Mouse (Mus musculus): ENCODE data around the gene Lrrc61. TPM values are rescaled to one million over a fixed set of nuclear protein-coding genes. Genes with fewer than 3 reads are reported as not detected.
A peak's percentile ranks its signal among the peaks of the same experiment; 100 is the strongest.

The Lrrc61 gene
- polyA plus RNA-seq, 1 experiment from 2014 or later, result 8.2 TPM

DNA sequence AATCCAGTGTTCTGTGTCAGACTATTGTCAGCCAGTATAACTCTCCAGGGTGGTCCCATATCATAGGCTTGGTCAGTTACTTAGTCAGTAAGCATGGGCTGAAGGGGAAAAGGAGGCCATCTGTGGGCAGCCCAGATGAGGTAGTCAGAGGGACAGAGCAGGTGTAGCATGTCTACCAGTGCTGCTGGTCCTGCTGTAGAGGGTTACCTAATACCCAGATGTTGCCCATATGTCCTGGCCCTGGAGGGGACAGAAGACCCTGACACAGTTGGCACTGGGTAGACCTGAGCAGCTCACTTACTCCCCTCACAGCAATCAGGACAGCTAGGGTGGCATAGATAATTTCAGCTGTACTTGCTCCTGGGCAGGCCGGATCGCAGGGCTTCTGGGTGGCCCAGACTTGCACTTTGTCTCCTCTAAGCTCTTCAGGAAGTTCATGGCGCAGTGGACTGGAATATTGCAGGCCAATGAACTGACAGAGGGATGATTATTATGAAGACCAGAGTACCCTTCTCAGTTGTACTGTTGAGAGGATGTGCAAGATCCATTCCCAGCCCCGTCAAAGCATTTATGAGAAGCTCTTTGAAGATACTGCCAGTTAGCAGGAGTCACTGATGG is 11.2 kb downstream of the Lrrc61 start:
- H3K27ac ChIP-seq (ENCODE audit: low read length), result peak overlapping the region; percentile 43
- 73% methylated on average over 4 of the region's 4 CpGs for WGBS

GRCm38 (mm10) chr6:48566312-48566711 is 11.7 kb downstream of the Lrrc61 start:
- no peaks in the 10 kb centered on the region for H3K27me3 ChIP-seq (ENCODE audit: control insufficient read depth, insufficient read depth, low read length)
- H3K9me3 ChIP-seq (replicated peaks; ENCODE audit: control insufficient read depth, low read length), result no peaks in the 10 kb centered on the region
- no peak overlapping the region for H3K4me2 ChIP-seq (ENCODE audit: low read depth, low read length)
- H3K4me3 ChIP-seq (ENCODE audit: low read length), result no peak overlapping the region
- WGBS, result 6% methylated on average over 5 of the region's 5 CpGs
- H3K9ac ChIP-seq (ENCODE audit: low read length), result no peak overlapping the region
- ATAC-seq (replicated peaks; ENCODE audit: extremely low read depth, insufficient read depth, low FRiP score), result peak; percentile 53
- peaks cover 34% of the 10 kb centered on the region for H3K4me1 ChIP-seq (ENCODE audit: control insufficient read depth, insufficient read depth, low read length)
- H3K36me3 ChIP-seq (ENCODE audit: control insufficient read depth, insufficient read depth), result no peaks in the 10 kb centered on the region
- H3K27ac ChIP-seq (ENCODE audit: low read length), result peak overlapping the region; percentile 43

More for the DNA sequence above, 11.2 kb downstream of the Lrrc61 start:
- Histone ChIP-seq H3K36me3 (ENCODE audit: control insufficient read depth, insufficient read depth) (no peaks in the 10 kb centered on the region), H3K4me1 (ENCODE audit: control insufficient read depth, insufficient read depth, low read length) (peaks cover 34% of the 10 kb centered on the region), H3K9ac (ENCODE audit: low read length) (no peak overlapping the region), H3K27me3 (ENCODE audit: control insufficient read depth, insufficient read depth, low read length) (no peaks in the 10 kb centered on the region), H3K4me2 (ENCODE audit: low read depth, low read length) (no peak overlapping the region), H3K4me3 (ENCODE audit: low read length) (no peak overlapping the region), H3K9me3 (replicated peaks; ENCODE audit: control insufficient read depth, low read length) (no peaks in the 10 kb centered on the region)
- ATAC-seq (replicated peaks; ENCODE audit: extremely low read depth, insufficient read depth, low FRiP score), result no peak

DNA sequence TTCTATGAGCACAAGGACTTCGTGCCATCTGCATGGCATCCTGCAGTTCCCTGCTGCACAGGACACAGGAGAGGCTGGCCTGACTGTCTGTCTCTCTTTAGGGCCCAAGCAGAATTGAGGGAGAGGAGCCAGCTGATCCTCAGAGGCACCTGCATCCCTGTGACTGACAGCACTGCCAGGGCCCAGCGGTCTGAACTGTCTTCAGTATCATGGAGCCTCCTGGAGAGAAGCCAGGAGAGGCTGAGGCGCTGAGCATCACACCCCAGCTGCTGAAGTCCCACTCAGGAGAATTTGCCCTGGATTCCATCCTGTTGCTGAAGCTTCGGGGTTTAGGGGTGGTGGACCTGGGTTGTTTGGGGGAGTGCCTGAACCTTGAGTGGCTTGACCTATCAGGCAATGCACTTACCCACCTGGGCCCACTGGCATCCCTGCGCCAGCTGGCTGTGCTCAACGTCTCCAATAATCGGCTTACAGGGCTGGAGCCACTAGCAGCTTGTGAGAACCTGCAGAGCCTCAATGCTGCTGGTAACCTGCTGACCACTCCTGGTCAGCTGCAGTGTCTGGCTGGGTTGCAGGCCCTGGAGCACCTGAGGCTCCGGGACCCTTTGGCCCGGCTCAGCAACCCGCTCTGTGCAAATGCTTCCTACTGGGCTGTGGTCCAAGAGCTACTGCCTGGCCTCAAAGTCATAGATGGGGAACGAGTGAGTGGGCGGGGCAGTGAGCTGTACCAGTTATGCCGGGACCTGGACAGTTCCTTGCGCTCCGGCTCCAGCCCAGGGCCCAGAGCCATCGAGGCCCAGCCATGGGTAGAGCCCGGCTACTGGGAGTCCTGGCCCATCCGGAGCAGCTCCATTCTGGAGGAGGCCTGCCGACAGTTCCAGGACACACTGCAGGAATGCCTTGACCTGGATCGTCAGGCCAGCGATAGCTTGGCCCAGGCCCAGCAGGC is 13.7 kb downstream of the Lrrc61 start:
- H3K4me3 ChIP-seq (ENCODE audit: low read length), result peak overlapping the region; percentile 30
- H3K4me1 ChIP-seq (ENCODE audit: control insufficient read depth, insufficient read depth, low read length), result peaks cover 43% of the 10 kb centered on the region
- no peaks in the 10 kb centered on the region for H3K36me3 ChIP-seq (ENCODE audit: control insufficient read depth, insufficient read depth)
- WGBS, result 28% methylated on average over 21 of the region's 21 CpGs
- no peaks in the 10 kb centered on the region for H3K9me3 ChIP-seq (replicated peaks; ENCODE audit: control insufficient read depth, low read length)
- H3K9ac ChIP-seq (ENCODE audit: low read length), result peak overlapping the region; percentile 64
- H3K27ac ChIP-seq (ENCODE audit: low read length), result peak overlapping the region; percentile 84
- no peaks in the 10 kb centered on the region for H3K27me3 ChIP-seq (ENCODE audit: control insufficient read depth, insufficient read depth, low read length)
- peak; percentile 79 for ATAC-seq (replicated peaks; ENCODE audit: extremely low read depth, insufficient read depth, low FRiP score)
- peak overlapping the region; percentile 59 for H3K4me2 ChIP-seq (ENCODE audit: low read depth, low read length)

DNA sequence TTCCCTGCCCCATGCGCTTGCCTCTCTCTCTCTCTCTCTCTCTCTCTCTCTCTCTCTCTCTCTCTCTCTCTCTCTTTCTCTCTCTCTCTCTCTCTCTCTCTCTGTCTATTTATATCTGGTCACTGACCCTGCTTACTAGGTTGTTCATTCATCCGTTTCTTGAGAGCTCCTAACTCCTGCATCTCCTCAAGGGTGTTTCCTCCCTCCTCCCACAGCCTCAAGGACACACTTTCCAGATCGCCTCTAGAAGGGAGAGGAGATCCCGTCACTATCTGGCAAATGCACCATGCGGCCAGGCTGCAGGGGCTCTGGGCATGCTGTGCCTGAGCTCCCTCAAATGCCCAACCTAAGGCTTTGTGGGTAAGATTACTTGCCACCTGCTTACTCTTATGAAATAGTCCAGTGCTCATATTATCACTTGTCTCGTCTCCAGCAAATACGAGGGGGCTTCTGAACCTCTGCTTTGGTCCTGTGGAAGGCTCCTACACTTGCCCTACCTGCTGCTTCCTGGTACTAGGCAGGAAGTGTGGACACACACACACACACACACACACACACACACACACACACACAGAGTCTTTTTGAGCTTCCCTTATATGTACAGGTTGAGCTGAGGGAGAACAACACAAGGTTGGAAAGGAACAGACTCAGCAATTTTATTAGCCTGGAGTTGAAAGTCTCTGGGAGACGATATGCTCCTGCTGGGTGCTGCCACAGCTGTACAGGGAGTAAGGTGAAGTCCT is 14.6 kb downstream of the Lrrc61 start:
- Histone ChIP-seq H3K4me2 (ENCODE audit: low read depth, low read length) (peak overlapping the region; percentile 59), H3K27ac (ENCODE audit: low read length) (peak overlapping the region; percentile 84), H3K4me1 (ENCODE audit: control insufficient read depth, insufficient read depth, low read length) (peaks cover 44% of the 10 kb centered on the region), H3K9ac (ENCODE audit: low read length) (peak overlapping the region; percentile 64), H3K4me3 (ENCODE audit: low read length) (peak overlapping the region; percentile 30; the same call in 1 of the 2 replicates), H3K27me3 (ENCODE audit: control insufficient read depth, insufficient read depth, low read length) (no peaks in the 10 kb centered on the region), H3K36me3 (ENCODE audit: control insufficient read depth, insufficient read depth) (no peaks in the 10 kb centered on the region), H3K9me3 (replicated peaks; ENCODE audit: control insufficient read depth, low read length) (no peaks in the 10 kb centered on the region)
- WGBS, result 34% methylated on average over 8 of the region's 8 CpGs
- ATAC-seq (replicated peaks; ENCODE audit: extremely low read depth, insufficient read depth, low FRiP score), result 0 out of 2 replicates have a peak, but pooled peaks have one; percentile 2

DNA sequence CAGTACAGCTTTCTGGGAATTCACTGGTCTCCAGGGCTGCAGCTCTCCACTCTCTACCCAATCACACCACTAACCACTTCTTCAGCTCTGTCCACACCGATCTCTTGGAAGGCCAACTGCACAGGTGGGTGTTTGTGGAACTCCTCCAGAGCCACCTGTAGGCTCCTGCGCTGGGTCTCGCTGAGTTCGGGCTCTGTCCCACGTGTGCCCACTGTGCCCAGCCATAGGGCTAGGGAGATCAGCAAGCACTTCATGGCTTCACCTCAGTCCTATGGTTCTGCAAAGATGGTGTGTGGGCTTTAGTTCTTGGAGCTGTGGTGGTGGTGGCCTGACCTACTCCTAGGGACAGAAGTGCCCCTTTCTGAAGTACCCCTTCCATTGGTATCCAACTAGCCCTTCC is 17.4 kb downstream of the Lrrc61 start:
- peak overlapping the region; percentile 44 for H3K4me2 ChIP-seq (ENCODE audit: low read depth, low read length)

DNA sequence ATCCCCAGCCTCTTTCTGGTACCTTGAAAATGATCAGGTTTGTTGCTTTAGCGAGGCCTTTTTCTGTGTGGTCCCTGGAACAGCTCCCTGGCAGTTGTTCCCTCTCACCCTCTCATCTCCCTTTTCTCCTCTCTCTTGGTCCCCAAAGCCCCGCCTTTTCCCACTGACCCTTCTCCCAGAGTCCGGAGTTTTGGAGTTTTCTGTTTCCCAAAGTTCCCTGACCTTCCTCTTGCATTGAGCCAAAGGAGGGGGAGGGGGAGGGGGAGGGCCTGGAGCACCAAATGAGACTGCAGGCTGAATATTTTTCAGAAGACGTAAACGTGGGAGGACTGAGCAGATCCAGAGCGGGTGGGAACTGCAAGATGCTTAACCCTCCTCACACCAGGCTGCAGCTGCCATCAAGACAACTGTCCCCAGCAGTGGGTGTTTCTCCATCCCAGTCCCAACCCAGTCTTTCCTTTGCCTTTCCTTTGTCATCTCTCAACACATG is 18.0 kb downstream of the Lrrc61 start, which contains the start of gene Rarres2:
Gene Rarres2, minus strand, starts transcription at position 218 of the 490 bp plus-strand sequence.
- Histone ChIP-seq H3K36me3 (ENCODE audit: control insufficient read depth, insufficient read depth) (no peaks in the 10 kb centered on the region), H3K4me2 (ENCODE audit: low read depth, low read length) (peak within 1 kb of the TSS; percentile 44), H3K9me3 (replicated peaks; ENCODE audit: control insufficient read depth, low read length) (no peaks in the 10 kb centered on the region), H3K9ac (ENCODE audit: low read length) (peak within 1 kb of the TSS; percentile 60), H3K4me3 (ENCODE audit: low read length) (peak within 1 kb of the TSS; percentile 27), H3K4me1 (ENCODE audit: control insufficient read depth, insufficient read depth, low read length) (peaks cover 30% of the 10 kb centered on the region), H3K27ac (ENCODE audit: low read length) (peak within 1 kb of the TSS; percentile 79), H3K27me3 (ENCODE audit: control insufficient read depth, insufficient read depth, low read length) (no peaks in the 10 kb centered on the region)
- WGBS, result 23% methylated on average over 6 of the region's 6 CpGs
- ATAC-seq (replicated peaks; ENCODE audit: extremely low read depth, insufficient read depth, low FRiP score), result peak; percentile 26; the same call in 1 of the 2 replicates

More for the DNA sequence above, 17.4 kb downstream of the Lrrc61 start:
- Histone ChIP-seq H3K4me1 (ENCODE audit: control insufficient read depth, insufficient read depth, low read length) (peaks cover 31% of the 10 kb centered on the region), H3K36me3 (ENCODE audit: control insufficient read depth, insufficient read depth) (no peaks in the 10 kb centered on the region), H3K9ac (ENCODE audit: low read length) (peak overlapping the region; percentile 60; the same call in 1 of the 2 replicates), H3K9me3 (replicated peaks; ENCODE audit: control insufficient read depth, low read length) (no peaks in the 10 kb centered on the region), H3K27me3 (ENCODE audit: control insufficient read depth, insufficient read depth, low read length) (no peaks in the 10 kb centered on the region), H3K4me3 (ENCODE audit: low read length) (peak overlapping the region; percentile 27), H3K27ac (ENCODE audit: low read length) (peak overlapping the region; percentile 79)
- 85% methylated on average over 5 of the region's 5 CpGs for WGBS
- no peak for ATAC-seq (replicated peaks; ENCODE audit: extremely low read depth, insufficient read depth, low FRiP score)

- no peak for ATAC-seq (replicated peaks; ENCODE audit: extremely low read depth, insufficient read depth, low FRiP score)
- H3K36me3 ChIP-seq (ENCODE audit: control insufficient read depth, insufficient read depth), result no peaks in the 10 kb centered on the region
- H3K4me3 ChIP-seq (ENCODE audit: low read length), result no peak overlapping the region
- no peaks in the 10 kb centered on the region for H3K27me3 ChIP-seq (ENCODE audit: control insufficient read depth, insufficient read depth, low read length)
- H3K4me1 ChIP-seq (ENCODE audit: control insufficient read depth, insufficient read depth, low read length), result peaks cover 23% of the 10 kb centered on the region
- no peaks in the 10 kb centered on the region for H3K9me3 ChIP-seq (replicated peaks; ENCODE audit: control insufficient read depth, low read length)
- peak overlapping the region; percentile 44; the same call in 1 of the 2 replicates for H3K4me2 ChIP-seq (ENCODE audit: low read depth, low read length)
- 34% methylated on average over 10 of the region's 10 CpGs for WGBS
- no peak overlapping the region; the same call in 1 of the 2 replicates for H3K9ac ChIP-seq (ENCODE audit: low read length)
- peak overlapping the region; percentile 78 for H3K27ac ChIP-seq (ENCODE audit: low read length)
Measured at GRCm38 (mm10) chr6:48573280-48573679, 18.7 kb downstream of the Lrrc61 start.

DNA sequence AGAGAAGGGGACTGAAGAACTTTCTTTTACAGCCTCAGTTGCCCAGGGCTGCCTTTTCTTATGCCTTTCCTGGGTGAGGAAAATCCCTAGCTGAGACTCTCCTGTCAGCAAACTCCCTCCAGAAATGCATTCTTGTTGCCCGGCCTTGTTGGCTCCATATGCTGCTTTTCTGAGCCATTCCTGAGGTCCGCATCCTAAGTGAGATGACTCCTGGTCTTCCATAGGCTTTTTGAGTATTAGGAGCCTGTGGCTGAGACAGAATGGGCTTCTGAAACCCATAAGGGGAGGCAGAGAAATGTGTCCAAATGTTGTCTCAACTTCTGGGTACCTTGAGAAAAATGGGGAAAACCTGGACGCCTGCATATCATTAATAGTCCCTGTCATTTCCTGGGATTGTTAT is 19.4 kb downstream of the Lrrc61 start:
- H3K4me1 ChIP-seq (ENCODE audit: control insufficient read depth, insufficient read depth, low read length), result peaks cover 18% of the 10 kb centered on the region
- WGBS, result 59% methylated on average over 3 of the region's 3 CpGs
- H3K4me3 ChIP-seq (ENCODE audit: low read length), result no peak overlapping the region
- no peak for ATAC-seq (replicated peaks; ENCODE audit: extremely low read depth, insufficient read depth, low FRiP score)
- no peaks in the 10 kb centered on the region for H3K36me3 ChIP-seq (ENCODE audit: control insufficient read depth, insufficient read depth)
- H3K9ac ChIP-seq (ENCODE audit: low read length), result no peak overlapping the region
- no peaks in the 10 kb centered on the region for H3K9me3 ChIP-seq (replicated peaks; ENCODE audit: control insufficient read depth, low read length)
- H3K4me2 ChIP-seq (ENCODE audit: low read depth, low read length), result no peak overlapping the region
- peak overlapping the region; percentile 66 for H3K27ac ChIP-seq (ENCODE audit: low read length)
- H3K27me3 ChIP-seq (ENCODE audit: control insufficient read depth, insufficient read depth, low read length), result no peaks in the 10 kb centered on the region

Data from heart, embryonic 16.5 days (tissue).